Mouse (Mus musculus): ENCODE measurements around the gene Acsf2. TPM values are rescaled to one million over a fixed set of nuclear protein-coding genes. Genes with fewer than 3 reads are reported as not detected.
"Not testable (repeated sequence)": the region's sequence is repeated elsewhere in the genome, so short reads cannot be mapped to it uniquely, and the experiment has no call there.

The Acsf2 gene
- total RNA-seq (2021): 1 to 10 TPM; 4.1 to 6.6 TPM
- long read RNA-seq, experiment 1, partial matches to known transcripts: 2 of 2 reads
- long read RNA-seq, experiment 1, other reads (novel, unspliced or antisense): 0 of 2 reads
- long read RNA-seq, experiment 2, partial matches to known transcripts: 2 of 5 reads
- long read RNA-seq, experiment 2, other reads (novel, unspliced or antisense): 0 of 5 reads

- peak; percentile 88 for DNase-seq
- intact Hi-C loops (cut with DNase I; ENCODE audit: low total_unique reads): no loop called here
These were observed at the start of gene Acsf2 for GRCm38 (mm10) chr11:94601321-94602281. Acsf2 (minus strand) TSS chr11:94601871.

GRCm38 (mm10) chr11:94651241-94651640 is 49.6 kb upstream of the Acsf2 start:
- not testable (repeated sequence) for DNase-seq

DNA sequence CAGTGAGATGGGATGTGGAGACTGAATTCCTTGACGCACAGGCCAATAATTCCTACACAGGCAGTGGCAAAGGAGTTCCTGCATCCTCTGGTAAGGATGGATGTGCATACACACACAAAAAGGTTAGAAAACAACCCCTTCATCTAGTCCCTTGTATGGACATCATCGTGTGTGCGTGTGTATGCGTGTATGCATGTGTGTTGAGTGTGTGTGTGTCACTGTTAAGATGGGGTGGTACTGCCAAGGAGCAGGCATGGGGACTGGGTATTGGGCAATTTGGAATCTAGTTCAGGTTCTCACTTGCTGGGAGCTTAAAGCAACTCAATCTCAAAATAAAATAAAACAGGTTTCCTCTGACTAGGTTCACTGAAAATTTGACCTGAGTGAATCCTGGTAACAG is 44.8 kb upstream of the Acsf2 start:
- intact Hi-C loops (cut with DNase I; ENCODE audit: low total_unique reads): no loop called here
- no peak for DNase-seq

More at GRCm38 (mm10) chr11:94651241-94651640, 49.6 kb upstream of the Acsf2 start:
- intact Hi-C loops (cut with DNase I; ENCODE audit: low total_unique reads): not testable (repeated sequence)

DNA sequence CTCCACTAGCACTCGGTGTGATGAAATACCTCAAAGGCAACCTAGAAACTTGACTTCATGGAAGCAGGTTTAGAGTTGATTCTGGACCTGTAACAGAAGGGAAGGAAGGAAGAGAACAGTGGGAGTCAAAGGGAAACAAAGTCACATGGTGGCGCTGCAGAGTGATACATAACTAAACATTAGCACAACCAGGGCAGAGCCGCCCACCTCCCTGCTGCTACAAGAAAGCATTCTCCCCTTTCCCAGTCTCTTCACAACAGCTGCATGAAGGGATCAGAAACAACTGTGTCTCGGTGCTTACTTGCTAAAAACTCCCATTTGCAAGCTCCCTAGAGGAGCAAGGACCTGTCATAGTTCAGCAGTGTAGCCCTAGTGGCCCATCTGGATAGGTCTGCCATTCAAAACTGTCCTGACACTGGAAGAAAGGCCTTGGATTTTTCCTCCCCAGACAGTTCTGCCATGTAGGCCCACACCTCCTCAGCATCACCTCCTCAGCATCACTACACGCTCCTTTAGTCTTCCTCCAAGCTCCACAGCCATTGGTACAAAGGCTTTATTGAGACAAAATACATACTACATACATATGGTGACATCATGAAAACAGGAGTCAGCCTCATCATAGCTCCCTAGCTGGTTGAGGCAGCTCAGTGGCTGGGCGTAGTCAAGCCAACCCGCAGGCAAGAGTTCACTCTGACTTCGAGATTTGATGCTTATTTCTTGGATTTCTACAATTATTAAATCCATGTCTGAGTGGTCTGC is 43.0 kb upstream of the Acsf2 start:
- intact Hi-C loops (cut with DNase I; ENCODE audit: low total_unique reads): no loop called here

GRCm38 (mm10) chr11:94634431-94634830 is 32.8 kb upstream of the Acsf2 start:
- intact Hi-C loops (cut with DNase I; ENCODE audit: low total_unique reads): loop anchor here (10.0 kb wide), 1 partner anchor 80 kb away; no protein-coding TSS in a partner anchor
- DNase-seq: no peak

More for the DNA sequence above, 43.0 kb upstream of the Acsf2 start:
- no peak for DNase-seq

DNA sequence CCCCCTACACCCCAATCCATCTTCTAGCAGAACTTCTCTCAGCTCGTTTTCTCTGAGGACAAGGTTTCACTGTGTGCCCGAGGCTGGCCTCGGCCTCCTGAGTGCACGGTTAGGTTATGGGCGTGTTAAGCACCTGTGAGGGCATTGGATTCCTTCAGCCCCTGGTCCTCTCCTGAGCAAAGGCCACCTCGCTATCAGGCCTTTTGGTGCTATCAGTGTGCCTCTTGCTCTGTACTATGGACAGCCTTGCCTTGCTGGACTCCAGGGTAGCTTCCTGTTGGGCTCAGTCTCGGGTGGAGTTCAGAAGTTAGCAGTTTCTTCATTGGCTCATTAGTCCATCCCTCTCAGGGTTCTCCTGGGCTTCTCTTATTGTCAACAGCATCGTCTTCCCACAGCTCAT is 31.3 kb upstream of the Acsf2 start:
- intact Hi-C loops (cut with DNase I; ENCODE audit: low total_unique reads): loop anchor here (10.0 kb wide), 1 partner anchor 82 kb away; no protein-coding TSS in a partner anchor
- no peak for DNase-seq

GRCm38 (mm10) chr11:94631969-94632368 is 30.3 kb upstream of the Acsf2 start:
- intact Hi-C loops (cut with DNase I; ENCODE audit: low total_unique reads): loop anchor here (10.0 kb wide), 1 partner anchor 83 kb away; no protein-coding TSS in a partner anchor
- no peak for DNase-seq

DNA sequence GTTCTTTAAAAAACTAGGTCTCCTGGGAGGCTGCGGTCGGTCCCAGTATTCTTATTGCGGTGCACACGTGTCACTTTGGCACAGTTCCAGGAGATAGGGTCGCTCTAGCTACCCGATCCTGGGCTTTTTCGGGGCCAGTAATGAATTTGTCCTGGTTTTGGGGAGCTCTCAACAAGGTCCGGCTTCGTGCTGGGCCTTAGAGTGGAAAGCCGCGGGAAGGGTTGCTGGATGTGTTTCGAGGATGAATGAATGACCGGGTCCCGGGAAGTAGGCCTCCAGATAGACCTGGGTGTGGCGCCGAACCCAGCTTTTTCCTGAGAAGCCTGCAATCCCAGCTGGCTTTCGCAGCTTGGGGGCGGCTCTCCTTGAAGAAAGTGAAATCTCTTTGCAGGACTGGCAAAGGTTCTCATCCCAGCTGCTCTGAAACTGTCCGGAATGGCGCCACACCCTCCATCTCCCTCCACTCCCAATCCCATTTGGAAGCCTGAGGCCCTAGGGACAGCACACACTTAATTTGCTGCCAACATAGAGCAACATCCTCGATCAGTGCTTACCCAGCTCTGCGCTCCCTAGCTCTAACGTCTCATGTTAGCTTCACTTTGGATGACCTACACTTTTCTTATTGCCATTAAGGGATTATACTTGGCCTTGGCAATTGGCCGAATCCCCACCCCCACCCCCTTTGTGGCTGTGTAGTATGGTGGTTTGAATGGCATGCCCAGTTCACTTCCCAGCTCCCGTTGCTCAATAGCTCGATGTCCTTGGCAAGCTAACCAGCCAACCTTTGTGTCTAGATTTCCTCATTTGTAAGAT is 28.7 kb upstream of the Acsf2 start:
- peak; percentile 65 for DNase-seq
- intact Hi-C loops (cut with DNase I; ENCODE audit: low total_unique reads): loop anchor here (10.0 kb wide), 1 partner anchor 84 kb away; no protein-coding TSS in a partner anchor

- no peak for DNase-seq
- intact Hi-C loops (cut with DNase I; ENCODE audit: low total_unique reads): loop anchor here (10.0 kb wide), 1 partner anchor 85 kb away; no protein-coding TSS in a partner anchor
These were observed 28.2 kb upstream of the Acsf2 start for GRCm38 (mm10) chr11:94629884-94630198.

DNA sequence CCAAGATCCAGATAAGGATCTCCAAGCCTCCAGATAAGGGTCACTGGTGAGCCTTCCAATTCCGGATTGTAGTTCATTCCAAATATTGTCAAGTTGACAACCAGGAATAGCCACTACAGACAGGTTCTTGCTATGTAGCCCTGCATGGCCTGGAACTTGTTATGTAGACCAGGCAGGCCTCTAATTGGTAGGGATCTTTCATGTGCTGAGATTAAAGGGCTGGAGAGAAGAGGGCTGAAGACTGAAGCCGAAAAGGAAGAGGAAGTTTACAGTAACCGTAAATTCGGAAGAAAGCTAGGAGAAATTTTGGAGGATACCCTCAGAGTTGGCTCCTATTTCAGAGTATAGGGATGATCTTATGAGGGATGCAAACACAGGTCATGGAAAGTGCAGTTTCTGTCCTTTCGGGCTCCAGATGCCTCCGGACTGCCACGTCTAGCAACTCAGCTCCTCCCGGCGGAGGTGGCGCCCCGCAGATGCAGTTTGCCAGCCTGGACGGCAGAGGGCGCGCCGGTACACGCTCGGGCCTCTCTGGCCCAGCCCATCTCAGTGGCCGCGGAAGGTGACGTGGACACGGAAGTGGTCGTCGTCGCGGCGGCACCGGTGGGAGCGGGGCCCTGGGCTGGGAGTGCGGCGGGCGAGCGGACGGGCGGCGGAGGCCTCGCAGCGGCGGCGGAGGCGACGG is 27.7 kb upstream of the Acsf2 start, which contains the start of gene Lrrc59:
Gene Lrrc59 (plus strand): TSS at position 569 of the 685 bp plus-strand sequence.
- intact Hi-C loops (cut with DNase I; ENCODE audit: low total_unique reads): no loop called here

GRCm38 (mm10) chr11:94622162-94622561 is 20.5 kb upstream of the Acsf2 start:
- DNase-seq: no peak
- intact Hi-C loops (cut with DNase I; ENCODE audit: low total_unique reads): no loop called here

More for the DNA sequence above, 27.7 kb upstream of the Acsf2 start, which contains the start of gene Lrrc59:
- DNase-seq: peak; percentile 95

- intact Hi-C loops (cut with DNase I; ENCODE audit: low total_unique reads): no loop called here
- DNase-seq: no peak
These were observed 19.8 kb upstream of the Acsf2 start for GRCm38 (mm10) chr11:94621458-94621852.

GRCm38 (mm10) chr11:94620766-94621457 is 19.2 kb upstream of the Acsf2 start:
- intact Hi-C loops (cut with DNase I; ENCODE audit: low total_unique reads): no loop called here
- no peak for DNase-seq

GRCm38 (mm10) chr11:94617646-94618045 is 16.0 kb upstream of the Acsf2 start:
- DNase-seq: no peak
- intact Hi-C loops (cut with DNase I; ENCODE audit: low total_unique reads): no loop called here

DNA sequence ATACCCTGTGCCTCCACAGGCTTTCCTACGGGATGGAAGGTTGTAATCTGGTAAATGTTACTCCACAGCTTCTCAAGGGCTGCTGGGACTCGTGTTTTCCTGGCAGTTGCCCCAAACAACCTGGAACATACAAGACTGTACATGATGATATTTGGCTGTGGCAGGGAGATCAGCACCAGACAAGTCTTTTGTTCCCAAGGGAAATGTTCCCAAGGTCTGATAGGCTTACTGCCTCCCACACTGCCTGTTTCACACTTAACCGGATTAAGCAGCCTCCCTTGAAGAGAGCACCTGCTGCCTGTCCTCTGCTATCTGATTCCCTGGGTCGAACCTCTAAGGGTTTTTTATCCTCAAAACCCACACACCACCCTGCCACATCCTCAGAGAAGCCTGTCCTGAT is 13.8 kb upstream of the Acsf2 start:
- no peak for DNase-seq
- intact Hi-C loops (cut with DNase I; ENCODE audit: low total_unique reads): no loop called here

DNA sequence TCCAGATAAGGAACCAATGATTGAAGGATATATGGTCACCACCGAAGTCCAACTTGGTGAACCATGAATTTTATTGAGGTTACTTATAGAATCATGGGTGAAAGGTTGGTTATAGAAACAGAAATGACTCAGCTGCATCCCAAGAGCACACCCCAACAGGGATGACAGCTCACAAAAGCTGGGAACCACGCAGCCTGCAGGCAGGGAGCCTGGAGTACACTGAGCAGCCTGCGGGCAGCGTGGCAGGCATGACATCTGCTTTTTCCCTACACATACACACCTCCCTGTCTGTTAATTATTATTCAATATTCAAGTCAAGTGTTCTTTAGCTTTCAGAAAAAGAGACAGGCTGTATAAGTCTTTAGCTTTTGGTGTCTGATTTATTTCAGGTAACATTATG is 12.9 kb upstream of the Acsf2 start:
- intact Hi-C loops (cut with DNase I; ENCODE audit: low total_unique reads): no loop called here
- DNase-seq: no peak

All from gastrocnemius, postnatal 14 days (tissue).